Mouse (Mus musculus): ENCODE results near the gene Dlx5. TPM values are rescaled to one million over a fixed set of nuclear protein-coding genes. Genes with fewer than 3 reads are reported as not detected.

The Dlx5 gene
- not detected in 2 replicates for polyA plus RNA-seq (2015; fragmentation: Nextera tagmentation; extraction: Ambion mirVana)

GRCm38 (mm10) chr6:6881638-6882190, at the start of gene Dlx5:
TSS of gene Dlx5 (minus strand) at chr6:6882085.

DNA sequence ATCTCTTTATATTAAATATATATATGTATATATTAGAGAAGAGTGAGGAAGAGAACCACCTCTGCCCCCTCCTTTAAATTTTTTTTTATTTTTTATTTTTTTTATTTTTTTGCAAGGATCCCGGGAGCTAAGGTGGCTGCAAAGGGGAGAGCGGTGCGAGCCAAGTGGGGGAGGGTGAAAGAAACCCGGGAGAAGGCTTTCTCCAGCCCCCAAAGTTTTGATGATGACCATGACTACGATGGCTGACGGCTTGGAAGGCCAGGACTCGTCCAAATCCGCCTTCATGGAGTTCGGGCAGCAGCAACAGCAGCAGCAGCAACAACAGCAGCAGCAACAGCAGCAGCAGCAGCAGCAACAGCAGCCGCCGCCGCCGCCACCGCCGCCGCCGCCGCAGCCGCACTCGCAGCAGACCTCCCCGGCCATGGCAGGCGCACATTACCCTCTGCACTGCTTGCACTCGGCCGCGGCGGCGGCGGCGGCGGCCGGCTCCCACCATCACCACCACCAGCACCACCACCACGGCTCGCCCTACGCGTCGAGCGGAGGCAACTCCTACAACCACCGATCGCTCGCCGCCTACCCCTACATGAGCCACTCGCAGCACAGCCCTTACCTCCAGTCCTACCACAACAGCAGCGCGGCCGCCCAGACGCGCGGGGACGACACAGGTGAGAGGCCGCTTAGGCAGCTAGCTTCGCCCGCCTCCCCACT, 18.6 kb downstream of the Dlx5 start, which contains the start of gene Dlx6:
Gene Dlx6, plus strand, starts transcription at position 175 of the 711 bp plus-strand sequence.

Other genes starting within 250 kb of the Dlx5 start
- not detected in 2 replicates for gene Dlx6, start 18.8 kb downstream of the Dlx5 start, polyA plus RNA-seq (2015; fragmentation: Nextera tagmentation; extraction: Ambion mirVana)
- gene Sdhaf3, start 73.9 kb upstream of the Dlx5 start, polyA plus RNA-seq (2015; fragmentation: Nextera tagmentation; extraction: Ambion mirVana), result 2.7 and 2.8 TPM in 2 replicates

Data from spleen, postnatal 0 days (tissue).